Mouse (Mus musculus) embryonic fibroblast, embryonic 13.5 days (primary cell): ENCODE results near the gene Clpx.
"Not testable (repeated sequence)": the region's sequence is repeated elsewhere in the genome, so short reads cannot be mapped to it uniquely, and the experiment has no call there.

Experiments used
- CTCF ChIP-seq: IDR thresholded peaks from 2 replicates; pipeline ENCODE4 v1.5.1; 2011; ENCODE audit warnings: mild to moderate bottlenecking, control low read depth, low read length, moderate library complexity, borderline replicate concordance; ENCODE audit not compliant: insufficient read depth
- POLR2A ChIP-seq: IDR thresholded peaks from 2 replicates; pipeline ENCODE4 v1.6.1; 2011; ENCODE audit warnings: low read depth, mild to moderate bottlenecking, control low read depth, low read length, moderate library complexity

GRCm38 (mm10) chr9:65288252-65288651 lies 5.8 kb upstream of the Clpx start:
- TF ChIP-seq POLR2A, CTCF: not testable (repeated sequence)
